Mouse (Mus musculus): ENCODE measurements around the gene Glt8d1. TPM values are rescaled to one million over a fixed set of nuclear protein-coding genes. Genes with fewer than 3 reads are reported as not detected.

Gene Glt8d1
- 11.6 TPM for polyA plus RNA-seq (2017; shearing (Covaris generic))

GRCm38 (mm10) chr14:31001307-31002205, at the start of gene Glt8d1, which contains the start of gene Spcs1:
TSS of gene Glt8d1 (plus strand) at chr14:31001400.
TSS of gene Spcs1 (minus strand) at chr14:31001672.

GRCm38 (mm10) chr14:31018860-31019291, 17.7 kb downstream of the Glt8d1 start, which contains the start of the genes Pbrm1 and Gnl3:
TSS of gene Pbrm1 (plus strand) at chr14:31019138.
TSS of gene Gnl3 (minus strand) at chr14:31019152.

Other genes with a start within 250 kb of the Glt8d1 start
- 20.1 TPM for gene Tmem110, start 175.8 kb upstream of the Glt8d1 start, polyA plus RNA-seq (2017; shearing (Covaris generic))
- gene Mustn1, start 122.2 kb upstream of the Glt8d1 start, polyA plus RNA-seq (2017; shearing (Covaris generic)) = 1.2 TPM
- not detected for gene Itih4, start 114.9 kb upstream of the Glt8d1 start, polyA plus RNA-seq (2017; shearing (Covaris generic))
- gene Itih3, start 77.6 kb upstream of the Glt8d1 start, polyA plus RNA-seq (2017; shearing (Covaris generic)) = not detected
- not detected for gene Itih1, start 58.1 kb upstream of the Glt8d1 start, polyA plus RNA-seq (2017; shearing (Covaris generic))
- 6.7 TPM for gene Nek4, start 50.0 kb upstream of the Glt8d1 start, polyA plus RNA-seq (2017; shearing (Covaris generic))
- gene Spcs1, start 272 bp downstream of the Glt8d1 start, polyA plus RNA-seq (2017; shearing (Covaris generic)) = 281 TPM
- gene Pbrm1, start 17.7 kb downstream of the Glt8d1 start, polyA plus RNA-seq (2017; shearing (Covaris generic)) = 156 TPM
- gene Gnl3, start 17.8 kb downstream of the Glt8d1 start, polyA plus RNA-seq (2017; shearing (Covaris generic)) = 93.8 TPM
- gene Smim4, start 127.6 kb downstream of the Glt8d1 start, polyA plus RNA-seq (2017; shearing (Covaris generic)) = 80.7 TPM
- 1.3 TPM for gene Nt5dc2, start 129.7 kb downstream of the Glt8d1 start, polyA plus RNA-seq (2017; shearing (Covaris generic))
- gene Stab1, start 167.2 kb downstream of the Glt8d1 start, polyA plus RNA-seq (2017; shearing (Covaris generic)) = 1.3 TPM
- not detected for gene Tnnc1, start 206.9 kb downstream of the Glt8d1 start, polyA plus RNA-seq (2017; shearing (Covaris generic))
- 247 TPM for gene Nisch, start 215.5 kb downstream of the Glt8d1 start, polyA plus RNA-seq (2017; shearing (Covaris generic))
- gene Sema3g, start 216.5 kb downstream of the Glt8d1 start, polyA plus RNA-seq (2017; shearing (Covaris generic)) = not detected
- 18.3 TPM for gene Phf7, start 249.9 kb downstream of the Glt8d1 start, polyA plus RNA-seq (2017; shearing (Covaris generic))

All from CD4-positive, CD25-positive, alpha-beta regulatory T cell (primary cell).